ENCODE assay signal across 8 mouse cellular contexts in genomic region chr8:87835411-87835821, GRCm38 (mm10).
DNase-seq lines count a peak whose midpoint lies in the region; ATAC-seq and TF ChIP-seq lines count a peak whose summit lies in the region.

No protein-coding gene starts in this region.

- peaks cover 72% of the 10 kb centered on the region for H3K4me1 ChIP-seq in forebrain, embryonic 16.5 days (replicated peaks; ENCODE audit: control insufficient read depth, insufficient read depth, low read length)
- H3K4me1 ChIP-seq in hindbrain, embryonic 15.5 days (replicated peaks), result peaks cover 73% of the 10 kb centered on the region
- H3K4me1 ChIP-seq in midbrain, postnatal 0 days (ENCODE audit: insufficient read depth, low read length), result peaks cover 48% of the 10 kb centered on the region
- no peaks in the 10 kb centered on the region for H3K4me1 ChIP-seq in cerebellum, adult 2 months (ENCODE audit: control insufficient read depth, insufficient read depth, low read length)

- no peaks in the 10 kb centered on the region for H3K9me3 ChIP-seq in forebrain, embryonic 16.5 days (ENCODE audit: control insufficient read depth, low read length)
- H3K9me3 ChIP-seq in hindbrain, embryonic 15.5 days, result no peaks in the 10 kb centered on the region
- H3K9me3 ChIP-seq in midbrain, postnatal 0 days (ENCODE audit: low read length), result no peaks in the 10 kb centered on the region

- no peak for TF ChIP-seq CTCF in midbrain, postnatal 0 days (IDR thresholded peaks at IDR 0.05)
- no peak for TF ChIP-seq CTCF in cerebellum, adult 2 months (IDR thresholded peaks at IDR 0.05; ENCODE audit: borderline replicate concordance, insufficient read depth, low read depth, low read length)

- peak overlapping the region; percentile 46; the same call in 1 of the 2 replicates for H3K27ac ChIP-seq in forebrain, embryonic 16.5 days (ENCODE audit: low read length)
- peak overlapping the region; percentile 79 for H3K27ac ChIP-seq in hindbrain, embryonic 15.5 days (replicated peaks)
- H3K27ac ChIP-seq in midbrain, postnatal 0 days (ENCODE audit: low read depth, low read length), result peak overlapping the region; percentile 51; the same call in 1 of the 2 replicates
- no peak overlapping the region for H3K27ac ChIP-seq in cerebellum, adult 2 months (ENCODE audit: insufficient read depth, low read length)

- 0% methylated on average over 11 of the region's 11 CpGs for WGBS in forebrain, embryonic 16.5 days
- 4% methylated on average over 11 of the region's 11 CpGs for WGBS in hindbrain, embryonic 15.5 days
- 7% methylated on average over 11 of the region's 11 CpGs for WGBS in midbrain, postnatal 0 days
- 64% methylated on average over 11 of the region's 11 CpGs for WGBS in cerebellum, adult 2 months

- peak overlapping the region; percentile 9; the same call in 1 of the 2 replicates for H3K4me2 ChIP-seq in forebrain, embryonic 16.5 days (ENCODE audit: low read length)
- peak overlapping the region; percentile 23; the same call in 1 of the 2 replicates for H3K4me2 ChIP-seq in hindbrain, embryonic 15.5 days
- H3K4me2 ChIP-seq in midbrain, postnatal 0 days (ENCODE audit: low read depth, low read length, poor library complexity, severe bottlenecking), result peak overlapping the region; percentile 12; the same call in 1 of the 2 replicates

- no peaks in the 10 kb centered on the region for H3K36me3 ChIP-seq in forebrain, embryonic 16.5 days (ENCODE audit: control insufficient read depth, insufficient read depth)
- no peaks in the 10 kb centered on the region for H3K36me3 ChIP-seq in hindbrain, embryonic 15.5 days
- H3K36me3 ChIP-seq in midbrain, postnatal 0 days (ENCODE audit: insufficient read depth, low read length), result no peaks in the 10 kb centered on the region

- H3K9ac ChIP-seq in forebrain, embryonic 16.5 days (replicated peaks; ENCODE audit: low read depth, low read length), result no peak overlapping the region
- no peak overlapping the region for H3K9ac ChIP-seq in hindbrain, embryonic 15.5 days
- H3K9ac ChIP-seq in midbrain, postnatal 0 days (replicated peaks; ENCODE audit: low read length, poor library complexity, severe bottlenecking), result peak overlapping the region; percentile 42; the same call in 1 of the 2 replicates

- H3K27me3 ChIP-seq in forebrain, embryonic 16.5 days (replicated peaks; ENCODE audit: control insufficient read depth, insufficient read depth, low read length), result no peaks in the 10 kb centered on the region
- no peaks in the 10 kb centered on the region for H3K27me3 ChIP-seq in hindbrain, embryonic 15.5 days
- H3K27me3 ChIP-seq in midbrain, postnatal 0 days (ENCODE audit: insufficient read depth, low read length), result no peaks in the 10 kb centered on the region
- H3K27me3 ChIP-seq in cerebellum, adult 2 months (ENCODE audit: control insufficient read depth, insufficient read depth, low read length), result no peaks in the 10 kb centered on the region

- H3K4me3 ChIP-seq in forebrain, embryonic 16.5 days (replicated peaks; ENCODE audit: low read length), result no peak overlapping the region
- no peak overlapping the region for H3K4me3 ChIP-seq in hindbrain, embryonic 15.5 days
- H3K4me3 ChIP-seq in midbrain, postnatal 0 days (ENCODE audit: low read depth, low read length), result no peak overlapping the region
- no peak overlapping the region for H3K4me3 ChIP-seq in cerebellum, adult 2 months (replicated peaks; ENCODE audit: insufficient read depth, low read depth, low read length)

- no peak for TF ChIP-seq POLR2A in cerebellum, adult 2 months (IDR thresholded peaks at IDR 0.05; ENCODE audit: borderline replicate concordance, insufficient read depth, low read length)

- peak; percentile 16 for DNase-seq in adrenal gland, postnatal 14 days
- no peak for DNase-seq in adrenal gland, postnatal 25 days
- DNase-seq in midbrain, postnatal 0 days (ENCODE audit: low spot score), result peak; percentile 40
- no peak for DNase-seq in spleen, postnatal 14 days (ENCODE audit: low spot score in 2 of 2)
- DNase-seq in layer of hippocampus, postnatal 10 days (ENCODE audit: low spot score in 2 of 2), result no peak
- no peak for DNase-seq in cerebellum, adult 2 months

- peak; percentile 9; the same call in 1 of the 2 replicates for ATAC-seq in forebrain, embryonic 16.5 days
- no peak for ATAC-seq in hindbrain, embryonic 15.5 days (ENCODE audit: low FRiP score, low read depth)
- ATAC-seq in midbrain, postnatal 0 days (ENCODE audit: low FRiP score), result no peak

Comparison
In these comparisons a context has a peak if more than half of its experiments do, and no peak if none do; other contexts are left out.
1. DNase-seq: peak in adrenal gland, postnatal 14 days (single experiment) and midbrain, postnatal 0 days (single experiment); none in adrenal gland, postnatal 25 days (single experiment), spleen, postnatal 14 days (0 of 2), layer of hippocampus, postnatal 10 days (0 of 2) and cerebellum, adult 2 months (0 of 2).
2. Peak in every context shown above with its lines, with median percentiles within 50 percentile points of each other: H3K4me2 ChIP-seq.